Mouse (Mus musculus): ENCODE measurements at regions not wholly inside any gene's neighbourhood (a gene's known extent, or its start where the extent isn't known, plus 50 kb on each side); places are given as distances from the start of the nearest gene placed in this dataset.

DNA sequence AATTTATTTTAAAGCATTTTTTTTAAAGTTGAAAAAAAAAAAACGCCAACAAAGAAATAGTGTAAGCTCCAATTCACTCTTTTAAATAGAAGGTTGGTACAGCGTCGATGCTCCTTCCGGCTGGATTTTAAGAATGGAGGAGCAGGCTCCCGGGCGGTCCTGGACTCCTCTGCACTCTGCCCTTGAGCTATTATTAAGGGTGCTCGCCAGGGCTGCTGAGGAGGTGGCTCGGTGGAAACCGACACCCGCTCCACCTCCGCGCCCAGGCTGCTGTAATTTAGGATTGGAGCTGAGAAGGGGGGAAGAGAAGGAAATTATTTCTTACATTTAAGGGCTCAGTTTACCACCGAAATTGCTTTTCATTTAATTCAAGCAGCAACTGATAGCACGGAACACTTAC lies 298.8 kb downstream of the Satb1 start:
- TF ChIP-seq GATA1 (IDR thresholded peaks at IDR 0.05; ENCODE audit: borderline replicate concordance, low read length) (no peak), CTCF (IDR thresholded peaks at IDR 0.05; ENCODE audit: low read depth, low read length) (no peak), GATA2 (IDR thresholded peaks at IDR 0.05; ENCODE audit: borderline replicate concordance, low read depth, low read length) (no peak), TAL1 (conservative IDR thresholded peaks at IDR 0.05; ENCODE audit: low read depth, low read length) (no peak), POLR2AphosphoS5 (IDR thresholded peaks at IDR 0.05; ENCODE audit: insufficient replicate concordance, low read depth, low read length) (no peak)
